Mouse (Mus musculus) lung, postnatal 14 days (tissue): ENCODE results near the gene Bcl2l10.
"Not testable (repeated sequence)": the region's sequence is repeated elsewhere in the genome, so short reads cannot be mapped to it uniquely, and the experiment has no call there.

ENCODE experiments used
- DNase-seq: peaks from one replicate; pipeline ENCODE4 v3.0.0; 2021

The Bcl2l10 gene

DNA sequence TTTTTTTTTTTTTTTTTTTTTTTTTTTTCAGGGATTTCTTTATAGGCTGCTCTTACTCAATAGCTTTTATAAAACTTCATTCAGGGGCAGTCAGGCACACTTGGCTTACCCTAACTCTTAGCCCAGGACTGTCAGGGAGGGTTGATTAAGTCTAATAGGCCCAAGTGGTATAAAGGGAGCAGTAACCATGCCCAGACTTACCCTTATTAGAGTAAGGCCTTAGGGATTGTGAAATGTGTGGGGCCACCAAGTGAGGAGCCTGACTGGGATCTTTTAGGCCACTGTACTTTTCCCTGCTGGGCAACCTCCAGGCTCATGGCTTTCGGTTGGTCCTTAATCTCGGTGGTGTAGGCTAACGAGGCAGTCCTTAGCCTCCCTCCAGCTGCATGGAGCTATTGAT lies 1.1 kb downstream of the Bcl2l10 start:
- DNase-seq, result no peak

DNA sequence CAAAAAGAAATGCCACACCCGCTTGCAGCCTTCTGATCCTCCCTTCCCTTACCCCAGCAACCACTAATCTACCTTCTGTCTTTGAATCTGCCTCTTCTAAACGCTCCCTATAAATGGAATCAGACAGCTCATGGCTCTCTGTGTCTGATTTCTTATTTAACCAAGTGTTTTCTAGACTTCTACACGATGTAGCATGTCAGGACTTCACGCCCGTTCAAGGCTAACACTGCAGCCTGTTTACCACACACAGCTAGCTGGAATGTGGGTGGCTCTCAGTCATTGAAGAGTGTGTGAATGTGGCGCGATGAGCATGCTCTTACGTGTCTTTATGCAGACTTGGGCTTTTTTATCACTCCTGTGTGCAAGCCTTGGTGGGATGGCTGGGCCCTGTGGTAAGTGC lies 5.5 kb downstream of the Bcl2l10 start:
- DNase-seq, result no peak

- DNase-seq, result no peak
Measured at GRCm38 (mm10) chr9:75355783-75356182, 8.2 kb downstream of the Bcl2l10 start.

DNA sequence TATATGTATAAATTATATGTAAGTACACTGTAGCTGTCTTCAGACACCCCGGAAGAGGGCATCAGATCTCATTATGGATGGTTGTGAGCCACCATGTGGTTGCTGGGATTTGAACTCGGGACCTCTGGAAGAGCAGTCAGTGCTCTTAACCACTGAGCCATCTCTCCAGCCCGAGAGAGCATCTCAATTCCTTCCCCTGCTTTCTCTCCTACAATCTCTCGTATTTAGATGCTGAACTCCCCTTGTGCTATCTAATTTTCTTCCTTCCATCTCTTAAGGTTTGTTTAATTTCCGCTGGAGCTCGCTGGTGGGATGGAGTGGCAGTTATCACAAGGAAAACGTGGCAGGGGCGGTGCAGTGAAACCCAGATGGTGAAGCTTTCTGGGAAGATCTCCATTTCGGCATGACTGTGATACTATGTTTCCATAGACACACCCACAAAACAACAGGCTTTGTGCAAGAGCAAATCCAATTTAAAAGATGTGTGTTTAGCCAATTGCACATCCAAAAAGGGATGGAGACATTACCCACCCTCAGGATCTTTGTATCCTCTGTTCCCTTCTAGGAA lies 9.6 kb downstream of the Bcl2l10 start:
- no peak for DNase-seq

DNA sequence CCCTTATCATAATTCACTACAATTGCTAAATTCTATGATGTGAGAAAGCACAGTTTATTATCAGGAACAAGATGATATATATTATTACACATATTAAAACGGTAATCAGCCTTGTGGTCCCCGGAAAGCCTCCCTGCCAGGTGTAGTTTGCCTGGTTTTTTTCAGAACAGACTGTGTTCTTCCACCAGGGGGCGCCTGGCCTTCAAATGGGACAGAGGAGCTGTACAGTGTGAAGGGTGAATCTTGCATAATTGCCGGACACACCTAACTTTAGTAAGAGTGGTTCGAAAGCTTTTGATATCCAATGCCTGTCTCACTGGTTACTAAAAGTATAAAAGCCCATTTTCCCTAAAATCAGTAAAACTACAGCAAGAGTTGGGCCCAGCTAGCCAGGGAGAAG lies 14.1 kb downstream of the Bcl2l10 start:
- peak; percentile 90 for DNase-seq

GRCm38 (mm10) chr9:75362201-75362600 lies 14.6 kb downstream of the Bcl2l10 start:
- DNase-seq, result peak; percentile 18

DNA sequence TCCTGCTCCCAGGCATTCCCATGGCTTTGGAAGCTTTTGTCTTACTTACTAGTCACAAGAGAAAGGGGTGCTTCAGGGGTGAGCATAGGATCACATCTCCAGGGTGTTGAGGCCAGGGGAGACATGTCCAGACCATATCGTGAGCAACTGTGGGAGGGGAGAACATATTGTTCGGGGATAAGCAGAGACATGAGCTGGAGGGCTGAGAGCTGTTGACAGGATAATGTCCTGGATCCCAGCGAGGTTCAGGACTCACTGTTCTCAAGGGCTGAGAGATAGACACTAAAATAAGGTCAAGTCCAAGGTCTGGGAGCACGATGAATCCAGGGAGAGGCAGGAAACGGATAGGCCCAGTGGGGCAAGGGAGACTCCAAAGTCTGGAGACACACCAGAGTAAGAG lies 15.4 kb downstream of the Bcl2l10 start:
- no peak for DNase-seq

DNA sequence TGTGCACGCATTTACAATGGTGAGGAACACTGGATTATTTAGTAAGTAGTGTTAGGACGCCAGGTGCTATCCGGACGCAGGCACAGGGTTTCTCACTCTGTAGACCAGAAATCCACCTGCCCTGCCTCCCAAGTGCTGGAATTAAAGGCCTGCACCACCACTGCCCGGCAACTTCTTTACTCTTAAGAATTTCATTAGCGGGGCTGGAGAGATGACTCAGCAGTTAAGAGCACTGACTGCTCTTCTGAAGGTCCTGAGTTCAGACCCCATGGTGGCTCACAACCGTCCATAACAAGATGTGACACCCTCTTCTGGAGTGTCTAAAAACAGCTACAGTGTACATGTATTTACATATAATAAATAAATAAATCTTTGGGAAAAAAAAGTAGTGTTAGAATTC lies 16.1 kb downstream of the Bcl2l10 start:
- DNase-seq, result not testable (repeated sequence)

GRCm38 (mm10) chr9:75365195-75365594 lies 17.6 kb downstream of the Bcl2l10 start:
- DNase-seq, result no peak

GRCm38 (mm10) chr9:75366191-75366590 lies 18.6 kb downstream of the Bcl2l10 start:
- no peak for DNase-seq

GRCm38 (mm10) chr9:75368779-75369178 lies 21.2 kb downstream of the Bcl2l10 start:
- DNase-seq, result no peak

- DNase-seq, result no peak
Measured at GRCm38 (mm10) chr9:75375606-75376005, 28.0 kb downstream of the Bcl2l10 start.

DNA sequence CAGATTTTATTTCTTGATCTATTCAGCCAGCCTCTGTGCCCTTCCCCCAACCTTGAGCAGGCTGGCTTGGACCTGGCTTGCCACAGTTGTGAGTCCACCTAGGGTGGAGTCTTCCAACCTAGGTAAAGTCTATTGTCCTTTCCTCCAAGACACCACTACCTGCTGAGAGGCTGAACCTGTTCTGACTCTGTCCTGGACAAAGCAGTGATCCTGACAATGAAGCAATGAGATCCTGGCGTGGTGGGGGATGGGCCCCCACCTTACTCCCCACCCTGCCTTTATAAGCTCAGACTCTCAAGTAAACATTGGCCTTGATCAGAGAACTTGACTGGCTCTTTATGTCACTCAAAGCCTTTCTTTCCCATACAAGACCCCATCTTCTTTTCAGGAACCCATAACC lies 28.9 kb downstream of the Bcl2l10 start:
- no peak for DNase-seq

DNA sequence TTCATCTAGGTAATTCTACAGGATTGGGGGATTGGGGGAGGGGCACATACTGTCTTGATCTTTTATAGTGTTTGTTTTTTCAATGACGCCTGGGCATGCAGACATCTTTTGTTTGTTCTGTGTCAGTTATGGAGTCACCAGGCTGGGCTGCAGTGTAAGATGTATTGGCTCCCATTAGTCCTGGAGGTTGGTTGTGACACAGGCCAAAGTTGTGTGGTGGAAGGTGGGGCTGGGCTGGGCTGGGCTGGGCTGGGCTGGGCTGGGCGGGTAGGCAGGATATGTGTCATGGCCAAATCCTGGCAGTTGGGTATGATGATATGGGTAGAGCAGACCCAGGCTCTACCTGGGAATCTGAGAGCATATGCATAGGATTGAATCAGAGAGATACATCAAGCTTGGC lies 31.2 kb downstream of the Bcl2l10 start:
- DNase-seq, result no peak

- DNase-seq, result no peak
Measured at GRCm38 (mm10) chr9:75382825-75383224, 35.3 kb downstream of the Bcl2l10 start.

- no peak for DNase-seq
Measured at GRCm38 (mm10) chr9:75383785-75384184, 36.2 kb downstream of the Bcl2l10 start.

DNA sequence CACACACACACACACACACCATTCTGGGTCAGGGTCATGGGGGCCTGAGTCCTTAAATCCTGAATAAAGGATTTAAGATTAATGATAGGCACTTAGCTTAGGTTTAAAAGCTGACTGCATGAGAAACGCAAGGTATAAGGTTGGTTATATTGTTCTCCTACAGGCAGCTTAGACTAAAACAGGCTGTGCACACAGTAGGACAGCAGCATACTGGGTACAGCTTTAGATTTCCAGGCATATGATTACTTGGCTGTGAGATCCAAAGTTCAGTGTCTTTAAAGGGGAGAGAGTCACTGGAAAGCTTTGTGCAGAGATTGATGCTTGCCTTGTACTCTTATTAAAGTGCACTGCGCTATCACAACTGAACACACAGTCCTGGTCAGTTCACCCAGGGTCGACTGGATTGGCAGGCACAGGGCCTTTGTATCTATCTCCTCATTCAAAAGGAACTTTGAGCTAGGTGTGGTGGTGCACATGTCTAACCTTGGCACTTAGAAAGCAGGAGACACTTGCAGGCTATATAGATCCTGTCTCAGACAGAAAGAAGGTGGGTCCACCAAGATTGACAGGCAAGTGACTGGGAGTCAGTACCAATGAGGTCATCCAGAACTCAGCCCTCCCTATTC lies 36.9 kb downstream of the Bcl2l10 start:
- DNase-seq, result no peak

DNA sequence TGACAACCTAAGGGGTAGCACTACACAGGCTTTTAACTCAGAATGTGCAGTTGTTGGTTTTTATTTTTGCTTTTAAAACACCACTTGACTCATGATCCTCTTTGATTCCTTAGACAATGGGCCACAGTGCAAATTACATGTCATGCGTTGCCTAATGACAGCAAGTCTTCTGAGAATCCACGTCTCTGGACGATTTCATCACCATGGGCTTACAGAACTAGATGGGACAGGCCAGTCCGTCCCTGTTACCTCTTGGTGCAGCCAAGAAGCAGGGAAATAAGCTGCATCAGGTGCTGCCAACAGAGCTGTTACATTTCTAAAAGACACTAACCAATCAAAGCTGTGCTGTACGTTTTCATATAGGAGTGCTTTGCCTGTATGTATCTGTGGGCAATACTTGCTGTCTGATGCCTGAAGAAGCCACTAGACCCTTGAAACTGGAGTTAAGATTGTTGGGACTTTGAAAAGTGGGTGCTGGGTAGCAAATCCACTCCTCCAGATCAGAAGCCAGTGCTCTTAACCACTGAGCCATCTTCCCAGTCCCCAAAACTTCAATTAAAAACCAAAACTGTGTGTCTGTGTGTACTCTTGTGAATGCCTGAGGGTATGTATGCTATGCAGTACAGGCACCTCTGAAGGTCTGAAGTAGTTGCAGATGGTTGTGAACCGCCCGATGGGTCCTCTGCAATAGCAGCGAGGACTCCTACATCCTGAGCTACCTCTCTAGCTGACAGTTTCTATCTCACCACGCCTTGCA lies 37.8 kb downstream of the Bcl2l10 start:
- no peak for DNase-seq

DNA sequence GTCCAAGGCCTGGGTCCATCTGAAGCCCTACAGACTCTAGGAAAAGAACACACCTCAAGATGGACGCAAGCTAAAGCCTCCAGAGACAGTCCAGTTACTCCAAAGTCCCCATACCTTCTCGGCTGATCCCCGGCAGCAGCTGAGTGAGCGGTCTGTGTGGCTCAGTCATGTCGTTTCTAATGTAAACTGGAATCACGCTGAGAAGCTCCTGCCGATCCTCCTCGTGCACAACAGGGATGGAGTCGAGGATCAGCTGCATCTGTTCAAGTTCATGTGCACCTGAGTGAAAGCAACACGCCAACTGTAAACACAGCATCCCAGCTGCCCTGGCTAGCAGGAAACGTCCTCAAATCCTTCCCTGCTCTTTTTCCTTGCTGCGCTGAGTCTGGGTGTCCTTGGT lies 45.7 kb downstream of the Bcl2l10 start:
- DNase-seq, result no peak

DNA sequence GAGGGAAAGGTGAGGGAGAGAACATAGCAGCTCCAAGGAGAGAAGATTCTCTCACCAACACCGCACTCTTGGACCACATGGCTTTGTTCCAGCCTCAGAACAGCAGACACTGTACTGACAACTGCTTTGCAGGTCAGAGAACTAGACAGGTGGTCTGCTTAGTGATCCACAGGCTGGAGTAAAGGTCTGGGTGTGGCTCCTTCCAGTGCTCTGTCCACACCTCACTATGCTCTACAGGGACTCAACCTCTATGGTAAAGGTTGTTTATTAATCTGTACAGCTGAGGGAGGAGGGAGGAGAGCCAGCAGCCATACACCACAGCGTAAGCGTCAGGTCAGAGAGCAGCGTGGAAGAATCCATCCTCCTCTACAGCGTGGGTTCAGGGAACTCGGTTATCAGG lies 48.4 kb downstream of the Bcl2l10 start:
- DNase-seq, result no peak

GRCm38 (mm10) chr9:75399069-75399468 lies 51.5 kb downstream of the Bcl2l10 start:
- DNase-seq, result no peak

DNA sequence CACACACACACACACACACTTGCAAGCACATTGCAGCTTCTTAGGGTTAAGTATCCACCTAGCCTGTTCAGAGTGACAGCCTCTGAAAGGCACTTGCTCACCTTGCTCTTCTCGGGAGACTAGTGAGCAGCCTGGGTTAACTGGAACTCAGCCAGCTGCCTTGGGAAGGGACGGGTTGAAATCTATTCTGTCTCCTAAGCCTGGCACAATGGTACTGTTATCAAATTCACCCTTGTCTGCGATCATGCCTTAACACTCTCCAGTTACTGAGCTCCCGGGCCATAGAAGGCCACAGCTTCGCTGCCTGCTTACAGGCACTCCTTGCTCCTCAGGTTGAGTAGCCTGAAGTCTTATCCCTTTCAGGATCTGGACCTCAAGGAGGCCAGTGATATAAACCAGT lies 53.1 kb downstream of the Bcl2l10 start:
- no peak for DNase-seq
